Mouse (Mus musculus) embryonic facial prominence, embryonic 10.5 days (tissue): ENCODE results near the gene Cfap126. TPM values are rescaled to one million over a fixed set of nuclear protein-coding genes. Genes with fewer than 3 reads are reported as not detected.
"Not testable (repeated sequence)": the region's sequence is repeated elsewhere in the genome, so short reads cannot be mapped to it uniquely, and the experiment has no call there.

ENCODE experiments used
- DNase-seq: peaks from one replicate; pipeline ENCODE4 v3.0.0-alpha.2; 2017; ENCODE audit warnings: low spot score
- H3K27ac ChIP-seq: fragments of 300-500 bp; sonication (generic); replicated peaks from 2 replicates; pipeline ENCODE4 v1.5.1; 2016; ENCODE audit warnings: mild to moderate bottlenecking
- H3K27me3 ChIP-seq: fragments of 300-500 bp; sonication (generic); replicated peaks from 2 replicates; pipeline ENCODE4 v1.6.1; 2016; ENCODE audit warnings: low read depth, mild to moderate bottlenecking; ENCODE audit not compliant: poor library complexity, severe bottlenecking
- H3K36me3 ChIP-seq: fragments of 300-500 bp; sonication (generic); replicated peaks from 2 replicates; pipeline ENCODE4 v1.6.1; 2016; ENCODE audit warnings: mild to moderate bottlenecking, moderate library complexity
- H3K4me1 ChIP-seq: fragments of 300-500 bp; sonication (generic); 2 replicates; pipeline ENCODE4 v1.6.1; 2016
- H3K4me3 ChIP-seq: fragments of 300-500 bp; sonication (generic); 2 replicates; pipeline ENCODE4 v1.5.1; 2016; ENCODE audit warnings: mild to moderate bottlenecking, moderate library complexity
- H3K9me3 ChIP-seq: fragments of 300-500 bp; sonication (generic); 2 replicates; pipeline ENCODE4 v1.6.1; 2016; ENCODE audit warnings: mild to moderate bottlenecking
- WGBS: fragments of 180-500 bp; shearing (Covaris S2); methylation state at CpG from one replicate; pipeline ENCODE4 v1.1.7; 2016; 5-methylcytosine and 5-hydroxymethylcytosine counted together
- polyA plus RNA-seq: library from polyadenylated mRNA; unstranded; fragments of >200 nt; fragmentation: Nextera tagmentation; extraction: Ambion mirVana; gene quantifications from 2 replicates; pipeline ENCODE4 v1.2.1, GENCODE M21; 2016

Gene Cfap126
- polyA plus RNA-seq, 1 experiment from 2014 or later: 2.0 TPM

DNA sequence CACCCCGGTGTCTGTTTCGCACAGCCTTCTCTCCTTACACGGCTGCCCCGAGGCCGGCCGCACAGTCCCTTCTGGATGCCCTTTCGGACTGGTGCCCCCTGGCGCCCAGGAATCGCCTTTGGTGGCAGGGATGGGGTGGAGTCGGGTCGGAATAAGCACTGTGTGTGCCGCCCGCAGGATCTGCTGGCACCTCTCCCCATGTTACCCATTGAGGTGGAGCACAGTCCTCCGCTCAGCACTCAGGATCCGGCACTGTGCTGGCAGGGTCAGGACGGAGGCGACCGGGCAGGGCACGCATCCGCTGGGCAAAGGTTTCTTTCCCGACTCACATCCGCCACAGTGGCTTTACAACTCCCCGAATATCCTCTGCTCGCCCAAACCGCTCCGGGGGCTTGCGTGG lies 35.8 kb upstream of the Cfap126 start:
- DNase-seq, H3K9me3 ChIP-seq, H3K4me1 ChIP-seq, H3K27ac ChIP-seq, H3K36me3 ChIP-seq: not testable (repeated sequence)
- peaks cover 51% of the 10 kb centered on the region for H3K27me3 ChIP-seq
- WGBS: 5% methylated on average over 19 of the region's 27 CpGs
- peak overlapping the region; percentile 41; the same call in 1 of the 2 replicates for H3K4me3 ChIP-seq

DNA sequence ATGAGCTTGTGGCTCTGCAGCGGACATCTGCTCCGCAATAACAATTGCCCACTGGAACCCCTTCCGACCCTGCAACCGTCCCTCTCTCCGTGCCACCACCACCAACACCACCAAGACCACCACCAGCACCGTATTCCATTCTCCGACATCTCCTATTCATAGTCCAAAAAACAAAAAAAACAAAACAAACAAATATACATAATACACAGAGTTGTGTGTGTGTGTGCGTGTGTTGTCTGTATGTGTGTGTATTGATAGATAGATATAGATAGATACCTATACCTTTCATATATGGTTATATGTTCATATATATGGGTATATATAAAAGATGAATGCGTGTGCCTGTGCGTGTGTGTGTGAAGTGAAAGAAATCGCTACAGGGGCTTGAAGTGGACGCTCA lies 35.3 kb upstream of the Cfap126 start:
- H3K9me3 ChIP-seq, H3K36me3 ChIP-seq, H3K27ac ChIP-seq, H3K4me1 ChIP-seq, DNase-seq: not testable (repeated sequence)
- Histone ChIP-seq H3K27me3 (peaks cover 51% of the 10 kb centered on the region), H3K4me3 (peak overlapping the region; percentile 27; the same call in 1 of the 2 replicates)
- 24% methylated on average over 12 of the region's 12 CpGs for WGBS

DNA sequence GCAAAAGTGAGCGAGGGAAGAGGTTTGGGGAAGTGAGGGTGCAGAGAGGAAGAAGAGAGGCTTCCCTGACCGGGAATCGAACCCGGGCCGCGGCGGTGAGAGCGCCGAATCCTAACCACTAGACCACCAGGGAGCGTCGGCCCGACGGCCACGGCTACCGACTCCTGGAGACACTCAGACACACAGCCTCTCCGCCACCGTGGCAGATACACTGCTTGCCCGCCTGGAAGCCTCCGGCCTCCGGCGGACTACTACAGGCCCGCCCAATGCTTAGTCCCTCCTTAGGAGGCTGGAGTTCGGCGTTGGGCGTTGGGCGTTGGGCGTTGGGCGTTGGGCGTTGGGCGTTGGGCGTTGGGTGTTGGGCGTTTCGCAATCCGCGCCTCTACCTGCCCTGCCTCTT lies 34.4 kb upstream of the Cfap126 start:
- Histone ChIP-seq H3K4me3 (0 out of 2 replicates have a peak overlapping the region, but pooled peaks have one; percentile 29), H3K27me3 (peaks cover 42% of the 10 kb centered on the region)
- not testable (repeated sequence) for H3K27ac ChIP-seq, H3K9me3 ChIP-seq, DNase-seq, H3K36me3 ChIP-seq, H3K4me1 ChIP-seq
- 0% methylated on average over 1 of the region's 35 CpGs for WGBS

DNA sequence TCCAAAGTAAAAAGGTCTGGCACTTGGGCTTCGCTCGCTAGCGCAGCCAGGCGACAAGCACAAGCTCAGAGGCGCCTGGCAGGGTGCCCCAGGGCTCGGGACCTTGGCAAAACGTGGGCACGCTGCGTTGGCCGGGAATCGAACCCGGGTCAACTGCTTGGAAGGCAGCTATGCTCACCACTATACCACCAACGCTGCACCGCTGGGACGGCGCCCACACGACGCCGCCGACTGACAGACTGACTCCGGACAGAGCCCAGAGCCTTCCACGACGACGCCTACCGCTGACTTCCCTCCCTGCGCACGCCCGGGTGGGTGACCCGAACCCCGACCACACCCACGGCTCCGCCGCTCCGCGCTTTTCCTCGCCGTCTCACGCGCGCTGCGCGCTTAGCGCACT lies 33.9 kb upstream of the Cfap126 start:
- H3K27ac ChIP-seq, H3K4me3 ChIP-seq, DNase-seq, H3K36me3 ChIP-seq, H3K9me3 ChIP-seq, H3K4me1 ChIP-seq: not testable (repeated sequence)
- WGBS: no CpG with 5 or more reads among the region's 43 CpGs
- H3K27me3 ChIP-seq: peaks cover 44% of the 10 kb centered on the region

DNA sequence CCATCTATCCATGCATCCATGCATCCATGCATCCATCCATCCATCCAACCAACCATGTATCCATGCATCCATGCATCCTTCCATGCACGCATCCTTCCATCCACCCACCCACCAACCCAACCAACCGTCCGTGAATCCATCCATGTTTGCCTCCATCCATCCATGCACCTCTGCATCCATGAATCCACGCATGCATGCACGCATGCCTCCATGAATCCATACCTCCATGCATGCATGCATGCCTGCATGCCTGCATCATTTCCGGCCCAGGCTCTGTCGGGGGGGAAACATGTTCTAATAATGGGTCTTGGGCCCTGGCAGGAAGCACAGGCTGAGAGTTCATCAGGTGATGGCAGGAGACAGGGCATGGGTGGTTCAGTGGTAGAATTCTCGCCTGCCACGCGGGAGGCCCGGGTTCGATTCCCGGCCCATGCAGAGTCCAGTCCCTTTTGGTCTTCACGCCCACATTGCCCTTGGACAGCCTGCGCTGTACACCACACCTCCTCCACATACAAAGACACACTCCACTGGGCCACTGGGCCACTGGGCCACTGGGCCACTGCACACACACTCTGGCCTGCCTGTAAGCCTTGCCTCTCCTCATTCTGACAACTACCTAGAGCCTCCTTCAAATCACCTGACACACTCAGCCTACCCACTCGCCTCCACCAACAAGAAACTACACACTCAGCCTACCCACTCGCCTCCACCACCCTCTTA lies 32.0 kb upstream of the Cfap126 start:
- H3K27ac ChIP-seq, H3K36me3 ChIP-seq, H3K4me1 ChIP-seq, DNase-seq, H3K4me3 ChIP-seq, H3K9me3 ChIP-seq: not testable (repeated sequence)
- H3K27me3 ChIP-seq: peaks cover 56% of the 10 kb centered on the region
- 34% methylated on average over 12 of the region's 17 CpGs for WGBS

DNA sequence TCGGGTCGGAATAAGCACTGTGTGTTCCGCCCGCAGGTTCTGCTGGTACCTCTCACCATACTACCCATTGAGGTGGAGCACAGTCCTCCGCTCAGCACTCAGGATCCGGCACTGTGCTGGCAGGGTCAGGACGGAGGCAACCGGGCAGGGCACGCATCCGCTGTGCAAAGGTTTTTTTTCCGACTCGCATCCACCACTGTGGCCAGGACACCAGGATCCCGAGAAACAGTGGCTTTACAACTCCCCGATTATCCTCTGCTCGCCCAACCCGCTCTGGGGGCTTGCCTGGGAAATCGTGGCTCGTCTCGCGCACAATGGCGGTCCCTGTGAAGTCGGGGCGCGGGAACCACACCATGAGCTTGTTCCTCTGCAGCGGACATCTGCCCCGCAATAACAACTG lies 28.0 kb upstream of the Cfap126 start:
- Histone ChIP-seq H3K9me3 (no peaks in the 10 kb centered on the region), H3K4me1 (peaks cover 18% of the 10 kb centered on the region), H3K36me3 (no peaks in the 10 kb centered on the region), H3K27me3 (peaks cover 54% of the 10 kb centered on the region), H3K27ac (0 out of 2 replicates have a peak overlapping the region, but pooled peaks have one; percentile 30), H3K4me3 (peak overlapping the region; percentile 65)
- 1% methylated on average over 26 of the region's 26 CpGs for WGBS
- DNase-seq: peak; percentile 56

DNA sequence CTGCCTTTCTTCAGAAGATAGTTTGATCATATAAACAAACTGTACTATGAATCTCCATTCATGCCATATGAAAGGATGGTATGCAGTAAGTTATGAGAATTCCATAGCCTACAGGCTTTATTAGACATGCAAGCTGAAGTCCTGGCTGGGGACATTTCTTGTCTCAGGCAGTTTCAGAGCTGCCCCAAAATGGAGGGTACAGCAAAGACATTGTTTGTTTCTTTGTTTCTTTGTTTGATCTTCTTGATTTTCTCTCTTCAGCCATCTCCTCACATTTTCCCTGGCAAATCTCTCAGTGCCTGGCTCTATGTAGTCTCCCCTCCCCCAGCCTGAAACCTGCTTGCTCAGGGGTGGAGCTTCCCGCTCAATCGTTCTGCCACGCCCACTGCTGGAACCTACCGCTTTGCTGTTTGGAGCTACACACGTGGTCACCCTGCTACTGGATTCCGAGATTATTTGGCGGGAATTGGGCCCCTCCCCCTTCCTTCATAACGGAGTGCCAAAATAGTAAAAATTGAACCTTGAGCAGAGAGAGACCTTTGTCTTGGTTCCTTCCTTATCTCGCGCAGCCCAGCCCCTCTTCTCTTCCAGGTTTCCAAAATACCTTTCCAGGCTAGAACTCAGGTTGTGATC lies 25.4 kb upstream of the Cfap126 start:
- not testable (repeated sequence) for H3K36me3 ChIP-seq, H3K9me3 ChIP-seq, H3K27ac ChIP-seq
- peak; percentile 61 for DNase-seq
- H3K4me3 ChIP-seq: peak overlapping the region; percentile 39
- peaks cover 48% of the 10 kb centered on the region for H3K27me3 ChIP-seq
- peaks cover 18% of the 10 kb centered on the region for H3K4me1 ChIP-seq
- 3% methylated on average over 10 of the region's 10 CpGs for whole genome bisulfite sequencing

DNA sequence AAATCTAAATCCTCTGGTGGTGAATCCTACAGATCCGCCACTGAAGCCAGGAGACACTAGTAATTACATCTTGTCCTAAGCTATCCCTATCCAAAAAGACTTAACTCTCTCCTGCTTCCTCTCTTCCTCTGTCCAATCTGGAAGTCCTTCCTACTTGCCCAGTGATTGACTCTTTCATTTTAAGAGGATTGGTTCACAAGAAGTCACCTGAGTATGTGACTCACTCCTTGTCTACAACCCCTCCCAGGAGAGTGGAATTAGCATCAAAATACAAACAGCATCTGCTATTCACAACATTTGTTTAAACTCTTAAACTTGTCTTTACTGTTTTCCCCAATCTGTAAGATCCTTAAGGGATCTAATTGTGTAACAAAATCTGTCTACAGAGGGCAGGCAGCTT lies 23.8 kb upstream of the Cfap126 start:
- H3K4me1 ChIP-seq: peaks cover 18% of the 10 kb centered on the region
- H3K9me3 ChIP-seq: no peaks in the 10 kb centered on the region
- H3K36me3 ChIP-seq: no peaks in the 10 kb centered on the region
- no peak overlapping the region for H3K4me3 ChIP-seq
- H3K27ac ChIP-seq: no peak overlapping the region
- no peak for DNase-seq
- WGBS: 86% methylated on average over 1 of the region's 1 CpGs
- peaks cover 44% of the 10 kb centered on the region for H3K27me3 ChIP-seq

DNA sequence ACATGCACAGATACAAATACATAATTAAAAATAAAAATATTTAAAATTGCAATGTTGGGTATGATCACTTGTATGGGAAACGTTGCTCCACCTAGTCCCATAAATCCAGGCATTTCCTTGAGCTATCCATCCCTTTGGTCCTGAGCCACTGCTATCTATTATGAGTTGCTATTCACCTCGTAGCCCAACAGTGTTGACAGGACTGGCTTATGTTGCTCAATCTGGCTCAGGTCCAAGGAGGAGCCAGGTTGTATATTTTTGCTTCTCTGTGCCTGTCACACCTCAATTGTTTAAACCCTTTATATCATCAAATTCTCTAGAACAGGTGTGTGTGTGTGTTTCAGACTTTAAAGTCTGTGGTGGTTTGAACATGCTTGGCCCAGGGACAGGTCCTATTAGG lies 23.0 kb upstream of the Cfap126 start:
- no peaks in the 10 kb centered on the region for H3K9me3 ChIP-seq
- no peak for DNase-seq
- H3K4me1 ChIP-seq: peaks cover 15% of the 10 kb centered on the region
- H3K4me3 ChIP-seq: no peak overlapping the region
- peaks cover 36% of the 10 kb centered on the region for H3K27me3 ChIP-seq
- H3K27ac ChIP-seq: no peak overlapping the region
- 85% methylated on average over 2 of the region's 2 CpGs for WGBS
- no peaks in the 10 kb centered on the region for H3K36me3 ChIP-seq

DNA sequence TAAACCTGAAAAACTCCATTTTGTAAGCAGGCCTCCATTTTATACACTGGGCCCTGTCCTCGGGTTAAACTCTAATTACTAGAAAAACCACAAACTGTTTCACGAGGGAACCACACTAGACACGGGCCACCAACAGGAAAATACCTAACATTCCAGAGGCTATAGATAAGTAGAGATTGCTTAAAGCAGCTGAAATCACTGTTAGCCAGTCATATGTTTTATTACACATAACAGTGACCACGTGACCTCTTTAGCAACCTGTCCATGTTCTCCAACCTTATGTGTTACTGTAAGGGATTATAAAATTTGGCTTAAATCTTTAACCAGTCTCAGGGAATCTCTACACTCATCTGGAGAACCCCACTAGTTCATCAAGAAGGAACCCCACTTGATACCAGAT lies 19.3 kb upstream of the Cfap126 start:
- 70% methylated on average over 4 of the region's 4 CpGs for WGBS
- Histone ChIP-seq H3K36me3 (no peaks in the 10 kb centered on the region), H3K4me3 (no peak overlapping the region), H3K4me1 (peaks cover 18% of the 10 kb centered on the region), H3K9me3 (no peaks in the 10 kb centered on the region), H3K27me3 (peaks cover 15% of the 10 kb centered on the region; the same call in 1 of the 2 replicates), H3K27ac (no peak overlapping the region)
- no peak for DNase-seq

DNA sequence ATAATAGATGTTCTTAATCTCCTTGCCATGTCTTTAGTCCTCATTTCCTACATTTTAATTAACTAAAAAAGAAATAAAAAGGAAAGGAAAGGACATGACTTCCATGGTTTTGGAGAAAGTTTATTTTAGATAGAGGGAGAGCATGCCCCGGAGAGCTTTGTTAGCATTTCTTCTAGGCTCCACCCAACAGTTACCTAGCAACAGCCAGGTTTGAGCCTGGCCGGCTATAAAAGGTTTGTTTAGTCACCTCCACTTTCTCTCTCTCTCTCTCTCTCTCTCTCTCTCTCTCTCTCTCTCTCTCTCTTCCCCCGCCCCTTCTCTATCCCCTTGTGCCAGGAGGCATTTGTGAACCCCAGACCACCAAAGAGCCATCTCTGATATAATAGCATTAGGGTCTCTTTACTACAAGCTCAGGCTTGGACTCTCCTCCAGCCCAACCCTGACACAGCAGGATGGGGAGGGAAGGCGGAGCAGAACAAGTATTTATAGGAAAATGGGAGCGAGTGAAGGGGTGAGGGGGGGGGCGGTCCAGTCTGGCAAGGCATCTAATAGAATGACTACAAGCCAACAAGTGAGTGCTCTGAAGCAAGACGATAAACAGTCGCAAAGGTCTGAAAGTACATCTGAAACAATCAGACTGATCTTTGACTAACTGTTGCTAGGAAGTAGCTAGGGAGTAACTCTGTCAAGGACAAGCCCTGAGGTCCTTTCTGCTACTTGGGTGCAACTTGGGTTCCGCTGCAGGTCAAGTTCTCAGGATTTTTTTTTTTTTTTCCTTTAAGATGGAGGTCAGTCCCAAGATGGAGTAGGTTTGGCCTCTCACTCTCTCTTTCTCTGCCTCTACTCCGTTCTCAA lies 17.4 kb upstream of the Cfap126 start:
- no peaks in the 10 kb centered on the region for H3K9me3 ChIP-seq
- DNase-seq: no peak
- whole genome bisulfite sequencing: 22% methylated on average over 10 of the region's 10 CpGs
- peaks cover 10% of the 10 kb centered on the region; the same call in 1 of the 2 replicates for H3K27me3 ChIP-seq
- peaks cover 23% of the 10 kb centered on the region for H3K4me1 ChIP-seq
- H3K36me3 ChIP-seq: no peaks in the 10 kb centered on the region
- no peak overlapping the region for H3K27ac ChIP-seq
- peak overlapping the region; percentile 34; the same call in 1 of the 2 replicates for H3K4me3 ChIP-seq

DNA sequence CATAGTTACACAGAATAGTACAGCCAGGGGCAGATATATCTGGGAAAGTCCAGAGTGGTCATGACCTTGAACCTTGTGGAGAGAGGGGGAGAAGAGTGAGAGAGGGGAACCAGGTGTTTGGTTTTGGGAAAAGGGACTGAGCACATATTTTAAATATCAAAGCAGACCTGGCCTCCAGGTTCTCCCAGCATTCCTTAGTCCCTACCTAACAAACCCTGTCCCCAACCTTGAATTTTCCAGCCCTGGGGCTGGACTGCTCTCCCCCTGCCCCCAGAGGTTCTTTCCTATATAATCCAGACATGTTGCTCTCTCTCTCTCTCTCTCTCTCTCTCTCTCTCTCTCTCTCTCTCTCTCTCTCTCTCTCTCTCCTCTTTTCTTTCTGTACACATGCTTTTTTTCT lies 16.6 kb upstream of the Cfap126 start:
- Histone ChIP-seq H3K4me3 (no peak overlapping the region), H3K4me1 (peaks cover 25% of the 10 kb centered on the region), H3K27me3 (0 out of 2 replicates have a peak, but pooled peaks cover 8% of the 10 kb centered on the region), H3K36me3 (no peaks in the 10 kb centered on the region), H3K27ac (no peak overlapping the region), H3K9me3 (no peaks in the 10 kb centered on the region)
- DNase-seq: no peak
